Mouse (Mus musculus): ENCODE data around the gene Slit3. TPM values are rescaled to one million over a fixed set of nuclear protein-coding genes. Genes with fewer than 3 reads are reported as not detected.

Gene Slit3
- total and polyA plus RNA-seq, 2 experiments from 2014 or later, result 5.6 to 15.0 TPM

- no peaks in the 10 kb centered on the region for H3K4me1 ChIP-seq (ENCODE audit: insufficient read depth)
- 75% methylated on average over 5 of the region's 6 CpGs for WGBS
These were observed 504.6 kb downstream of the Slit3 start for GRCm38 (mm10) chr11:35625576-35625975.

DNA sequence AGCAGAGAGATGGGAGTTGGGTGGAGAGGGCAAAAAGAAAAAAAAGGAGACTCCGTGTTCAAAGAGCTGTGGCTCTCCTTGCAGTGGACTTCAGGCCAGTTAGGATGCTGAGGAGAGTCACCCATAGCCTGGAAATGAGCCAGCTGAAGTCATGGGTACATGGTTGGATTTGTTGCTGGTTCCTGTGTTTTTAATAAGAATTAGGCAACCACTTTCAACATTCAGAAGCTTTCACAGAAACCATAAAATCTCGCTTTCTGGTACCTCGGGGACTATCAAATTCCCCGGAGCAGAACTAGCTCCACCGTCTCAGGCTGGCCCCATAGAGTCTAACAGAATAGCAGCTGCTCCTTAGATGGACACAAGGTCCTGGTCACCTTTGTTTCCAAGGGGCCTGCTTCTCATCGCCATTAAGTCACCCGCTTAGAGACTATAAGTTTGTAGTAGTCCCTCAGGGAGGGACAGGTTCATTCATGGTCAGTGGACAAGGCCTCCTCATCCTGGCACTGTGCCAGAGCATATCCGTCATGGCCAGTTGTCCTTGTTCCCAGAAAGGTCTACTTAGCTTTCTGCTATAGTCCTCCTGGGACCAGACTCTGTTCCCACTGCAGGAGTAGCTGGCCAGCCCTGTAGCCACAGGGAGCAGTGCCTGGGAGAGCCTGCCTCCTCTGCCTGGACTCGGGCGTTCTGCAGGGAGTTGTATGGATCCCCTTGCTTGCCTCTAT lies 505.3 kb downstream of the Slit3 start:
- H3K4me3 ChIP-seq (ENCODE audit: low read depth, low read length), result no peak overlapping the region
- no peaks in the 10 kb centered on the region for H3K27me3 ChIP-seq (ENCODE audit: insufficient read depth, low read length)
- no peaks in the 10 kb centered on the region for H3K4me1 ChIP-seq (ENCODE audit: insufficient read depth)
- ATAC-seq, result no peak
- no peak overlapping the region for H3K4me2 ChIP-seq (ENCODE audit: low read depth)
- H3K9ac ChIP-seq, result no peak overlapping the region
- no peaks in the 10 kb centered on the region for H3K36me3 ChIP-seq (ENCODE audit: insufficient read depth)
- H3K9me3 ChIP-seq (ENCODE audit: low read length), result no peaks in the 10 kb centered on the region
- 89% methylated on average over 10 of the region's 10 CpGs for WGBS
- no peak for TF ChIP-seq CTCF (IDR thresholded peaks at IDR 0.05; ENCODE audit: low read depth)
- DNase-seq, result no peak
- no peak overlapping the region for H3K27ac ChIP-seq (ENCODE audit: low read depth, low read length)

More at GRCm38 (mm10) chr11:35625576-35625975, 504.6 kb downstream of the Slit3 start:
- H3K27me3 ChIP-seq (ENCODE audit: insufficient read depth, low read length), result no peaks in the 10 kb centered on the region
- TF ChIP-seq CTCF (IDR thresholded peaks at IDR 0.05; ENCODE audit: low read depth), result no peak
- H3K9ac ChIP-seq, result no peak overlapping the region
- DNase-seq, result no peak
- H3K4me3 ChIP-seq (ENCODE audit: low read depth, low read length), result no peak overlapping the region
- H3K27ac ChIP-seq (ENCODE audit: low read depth, low read length), result no peak overlapping the region
- no peak for ATAC-seq
- H3K36me3 ChIP-seq (ENCODE audit: insufficient read depth), result no peaks in the 10 kb centered on the region
- no peak overlapping the region for H3K4me2 ChIP-seq (ENCODE audit: low read depth)
- H3K9me3 ChIP-seq (ENCODE audit: low read length), result no peaks in the 10 kb centered on the region

DNA sequence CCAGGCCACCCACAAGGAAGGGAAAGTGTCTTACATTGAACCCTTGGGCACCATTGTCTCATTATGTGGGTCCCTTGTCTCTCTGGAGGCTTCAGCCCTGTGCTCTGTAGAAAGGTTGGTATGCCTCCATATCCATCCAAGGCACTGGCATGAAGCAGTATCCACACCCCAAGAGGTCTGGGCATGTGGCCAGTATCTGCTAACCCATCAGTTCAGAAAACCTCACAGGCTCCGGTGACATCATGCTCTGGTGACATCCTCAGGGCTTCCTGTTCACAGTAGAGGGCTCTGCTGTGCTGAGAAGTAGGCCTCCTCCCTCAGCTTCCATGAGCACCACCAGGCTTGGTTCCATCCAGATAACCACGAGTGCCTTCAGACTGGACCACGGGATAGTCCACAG lies 506.8 kb downstream of the Slit3 start:
- H3K27ac ChIP-seq (ENCODE audit: low read depth, low read length), result no peak overlapping the region
- ATAC-seq, result no peak
- H3K27me3 ChIP-seq (ENCODE audit: insufficient read depth, low read length), result no peaks in the 10 kb centered on the region
- no peaks in the 10 kb centered on the region for H3K9me3 ChIP-seq (ENCODE audit: low read length)
- no peak overlapping the region for H3K4me2 ChIP-seq (ENCODE audit: low read depth)
- no peak for DNase-seq
- WGBS, result 85% methylated on average over 3 of the region's 3 CpGs
- no peak overlapping the region for H3K9ac ChIP-seq
- no peaks in the 10 kb centered on the region for H3K36me3 ChIP-seq (ENCODE audit: insufficient read depth)
- no peak overlapping the region for H3K4me3 ChIP-seq (ENCODE audit: low read depth, low read length)
- TF ChIP-seq CTCF (IDR thresholded peaks at IDR 0.05; ENCODE audit: low read depth), result no peak
- no peaks in the 10 kb centered on the region for H3K4me1 ChIP-seq (ENCODE audit: insufficient read depth)

GRCm38 (mm10) chr11:35632262-35632661 lies 511.2 kb downstream of the Slit3 start:
- H3K9me3 ChIP-seq (ENCODE audit: low read length), result no peaks in the 10 kb centered on the region
- no peak overlapping the region for H3K27ac ChIP-seq (ENCODE audit: low read depth, low read length)
- no peaks in the 10 kb centered on the region for H3K27me3 ChIP-seq (ENCODE audit: insufficient read depth, low read length)
- no peaks in the 10 kb centered on the region for H3K36me3 ChIP-seq (ENCODE audit: insufficient read depth)
- no peak overlapping the region for H3K4me3 ChIP-seq (ENCODE audit: low read depth, low read length)
- no peak for TF ChIP-seq CTCF (IDR thresholded peaks at IDR 0.05; ENCODE audit: low read depth)
- DNase-seq, result no peak
- 91% methylated on average over 5 of the region's 5 CpGs for WGBS
- H3K9ac ChIP-seq, result no peak overlapping the region
- no peaks in the 10 kb centered on the region for H3K4me1 ChIP-seq (ENCODE audit: insufficient read depth)
- no peak for ATAC-seq
- no peak overlapping the region for H3K4me2 ChIP-seq (ENCODE audit: low read depth)

DNA sequence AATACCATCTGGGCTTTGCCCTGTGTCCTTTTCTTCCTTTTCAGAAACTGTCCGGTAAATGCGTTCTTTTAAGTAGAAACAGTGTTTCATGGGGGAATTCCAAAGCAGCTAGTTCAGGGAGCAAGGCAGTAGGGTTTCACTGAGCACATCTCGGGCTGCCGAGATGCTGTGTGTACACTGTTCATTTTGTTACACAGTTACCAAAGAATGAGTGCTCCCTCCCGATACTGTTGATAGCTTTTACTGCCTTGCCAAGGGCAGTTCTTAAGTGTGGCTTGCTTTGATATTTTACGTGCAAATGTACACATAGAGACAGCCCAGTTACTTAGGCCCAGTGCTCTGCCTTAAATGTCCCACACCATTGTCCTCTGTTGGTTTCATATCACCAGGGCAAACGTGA lies 516.1 kb downstream of the Slit3 start:
- Histone ChIP-seq H3K27ac (ENCODE audit: low read depth, low read length) (no peak overlapping the region), H3K9ac (no peak overlapping the region), H3K27me3 (ENCODE audit: insufficient read depth, low read length) (no peaks in the 10 kb centered on the region), H3K9me3 (ENCODE audit: low read length) (no peaks in the 10 kb centered on the region), H3K4me1 (ENCODE audit: insufficient read depth) (no peaks in the 10 kb centered on the region), H3K36me3 (ENCODE audit: insufficient read depth) (no peaks in the 10 kb centered on the region), H3K4me2 (ENCODE audit: low read depth) (no peak overlapping the region), H3K4me3 (ENCODE audit: low read depth, low read length) (no peak overlapping the region)
- ATAC-seq, result no peak
- no peak for TF ChIP-seq CTCF (IDR thresholded peaks at IDR 0.05; ENCODE audit: low read depth)
- 65% methylated on average over 7 of the region's 7 CpGs for WGBS
- DNase-seq, result no peak

DNA sequence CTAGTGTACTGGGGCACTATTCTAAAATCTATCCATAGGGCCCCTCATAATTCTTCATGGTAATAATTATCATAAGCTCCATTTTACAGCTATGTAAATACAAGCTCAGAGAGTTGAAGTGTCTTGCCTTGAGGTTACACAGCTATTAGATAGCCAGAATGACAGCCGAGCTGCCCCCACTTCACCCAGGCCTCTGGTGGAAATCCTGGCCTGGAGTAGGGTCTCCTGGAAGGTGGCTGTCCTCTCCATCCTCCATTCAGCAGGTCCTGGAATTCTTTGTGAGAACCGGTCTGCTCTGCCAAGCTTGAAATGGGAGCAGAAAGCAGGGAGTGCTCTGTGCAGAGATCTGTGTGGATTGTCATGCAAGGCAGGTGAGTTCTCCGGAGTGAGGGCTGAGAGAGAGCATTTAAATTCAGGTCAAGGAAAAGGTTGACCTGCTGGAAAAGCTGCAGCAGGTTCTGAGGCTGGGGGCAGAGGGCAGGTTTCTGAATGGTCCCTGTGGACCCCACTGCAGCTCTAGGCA lies 517.9 kb downstream of the Slit3 start:
- Histone ChIP-seq H3K4me1 (ENCODE audit: insufficient read depth) (no peaks in the 10 kb centered on the region), H3K4me3 (ENCODE audit: low read depth, low read length) (no peak overlapping the region), H3K36me3 (ENCODE audit: insufficient read depth) (no peaks in the 10 kb centered on the region), H3K9ac (no peak overlapping the region), H3K27ac (ENCODE audit: low read depth, low read length) (no peak overlapping the region), H3K4me2 (ENCODE audit: low read depth) (no peak overlapping the region), H3K27me3 (ENCODE audit: insufficient read depth, low read length) (no peaks in the 10 kb centered on the region), H3K9me3 (ENCODE audit: low read length) (no peaks in the 10 kb centered on the region)
- WGBS, result 20% methylated on average over 3 of the region's 3 CpGs
- DNase-seq (no peak), ATAC-seq (peak; percentile 10; the same call in 1 of the 2 replicates)
- no peak for TF ChIP-seq CTCF (IDR thresholded peaks at IDR 0.05; ENCODE audit: low read depth)

DNA sequence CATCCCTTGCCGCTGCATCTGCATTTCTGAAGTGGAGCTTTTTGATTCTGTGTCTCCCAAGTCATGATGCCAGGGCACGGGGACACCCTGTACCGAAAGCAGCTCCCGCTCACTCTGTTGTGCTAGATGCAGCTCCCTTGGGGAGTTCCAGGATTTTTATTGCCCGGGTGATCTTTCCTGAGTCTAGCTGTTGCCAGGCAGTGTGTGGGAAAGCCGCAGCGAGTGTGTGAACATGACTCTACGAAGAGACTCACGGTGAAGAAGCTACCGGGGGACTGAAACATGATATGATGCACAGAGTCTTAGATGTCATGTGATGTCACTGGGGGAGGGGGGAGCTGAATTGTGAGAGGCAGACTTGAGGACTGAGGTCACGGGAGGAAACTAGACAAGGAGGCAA lies 518.4 kb downstream of the Slit3 start:
- peak; percentile 61 for ATAC-seq
- H3K27ac ChIP-seq (ENCODE audit: low read depth, low read length), result no peak overlapping the region
- no peaks in the 10 kb centered on the region for H3K27me3 ChIP-seq (ENCODE audit: insufficient read depth, low read length)
- TF ChIP-seq CTCF (IDR thresholded peaks at IDR 0.05; ENCODE audit: low read depth), result no peak
- no peaks in the 10 kb centered on the region for H3K36me3 ChIP-seq (ENCODE audit: insufficient read depth)
- no peaks in the 10 kb centered on the region for H3K4me1 ChIP-seq (ENCODE audit: insufficient read depth)
- 34% methylated on average over 11 of the region's 11 CpGs for WGBS
- peak; percentile 24 for DNase-seq
- no peak overlapping the region for H3K9ac ChIP-seq
- H3K4me3 ChIP-seq (ENCODE audit: low read depth, low read length), result no peak overlapping the region
- no peaks in the 10 kb centered on the region for H3K9me3 ChIP-seq (ENCODE audit: low read length)
- H3K4me2 ChIP-seq (ENCODE audit: low read depth), result no peak overlapping the region; the same call in 1 of the 2 replicates

All from forebrain, postnatal 0 days (tissue).